Mouse (Mus musculus) limb, embryonic 11.5 days (tissue): ENCODE results near the gene Rnase4. TPM values are rescaled to one million over a fixed set of nuclear protein-coding genes. Genes with fewer than 3 reads are reported as not detected.
"Not testable (repeated sequence)": the region's sequence is repeated elsewhere in the genome, so short reads cannot be mapped to it uniquely, and the experiment has no call there.

Experiments
- ATAC-seq: fragments of 200-750 bp; cut with Nextera tagmentation; 2 replicates; pipeline ENCODE4 v1.8.0; 2017; ENCODE audit warnings: low read depth; ENCODE audit not compliant: insufficient number of reproducible peaks, low FRiP score, low TSS enrichment
- DNase-seq: peaks from one replicate; pipeline ENCODE4 v3.0.0-alpha.2; 2015; ENCODE audit warnings: low spot score
- H3K27ac ChIP-seq: fragments of 300-500 bp; sonication (generic); replicated peaks from 2 replicates; pipeline ENCODE4 v1.5.1; 2014; ENCODE audit warnings: low read depth, mild to moderate bottlenecking, low read length
- H3K27me3 ChIP-seq: fragments of 300-500 bp; sonication (generic); 2 replicates; pipeline ENCODE4 v1.6.1; 2014; ENCODE audit warnings: mild to moderate bottlenecking, low read length, mixed read lengths; ENCODE audit not compliant: control insufficient read depth, insufficient read depth
- H3K36me3 ChIP-seq: fragments of 300-500 bp; sonication (generic); 2 replicates; pipeline ENCODE4 v1.6.1; 2014; ENCODE audit warnings: mild to moderate bottlenecking, low read length, moderate library complexity, mixed read lengths; ENCODE audit not compliant: control insufficient read depth, insufficient read depth
- H3K4me1 ChIP-seq: fragments of 300-500 bp; sonication (generic); 2 replicates; pipeline ENCODE4 v1.6.1; 2014; ENCODE audit warnings: low read length, mixed read lengths; ENCODE audit not compliant: control insufficient read depth, insufficient read depth
- H3K4me2 ChIP-seq: fragments of 300-500 bp; sonication (generic); 2 replicates; pipeline ENCODE4 v1.6.1; 2014; ENCODE audit warnings: low read depth, mild to moderate bottlenecking, moderate library complexity; ENCODE audit not compliant: severe bottlenecking
- H3K4me3 ChIP-seq: fragments of 300-500 bp; sonication (generic); 2 replicates; pipeline ENCODE4 v1.5.1; 2014; ENCODE audit warnings: low read depth, low read length
- H3K9ac ChIP-seq: fragments of 300-500 bp; sonication (generic); 2 replicates; pipeline ENCODE4 v1.6.1; 2014; ENCODE audit warnings: mild to moderate bottlenecking, low read length
- H3K9me3 ChIP-seq: fragments of 300-500 bp; sonication (generic); 2 replicates; pipeline ENCODE4 v1.6.1; 2016; ENCODE audit warnings: low read length; ENCODE audit not compliant: control insufficient read depth
- WGBS: fragments of 180-500 bp; shearing (Covaris S2); extraction: QIAGEN DNeasy Blood & Tissue Kit; methylation state at CpG from one replicate; pipeline ENCODE4 v1.1.7; 2014; 5-methylcytosine and 5-hydroxymethylcytosine counted together
- polyA plus RNA-seq: library from polyadenylated mRNA; unstranded; fragments of >200 nt; fragmentation: Nextera tagmentation; extraction: Ambion mirVana; gene quantifications from 2 replicates; pipeline ENCODE4 v1.2.1, GENCODE M21; 2014

Gene Rnase4
- polyA plus RNA-seq, 1 experiment from 2014 or later: 7.1 TPM

DNA sequence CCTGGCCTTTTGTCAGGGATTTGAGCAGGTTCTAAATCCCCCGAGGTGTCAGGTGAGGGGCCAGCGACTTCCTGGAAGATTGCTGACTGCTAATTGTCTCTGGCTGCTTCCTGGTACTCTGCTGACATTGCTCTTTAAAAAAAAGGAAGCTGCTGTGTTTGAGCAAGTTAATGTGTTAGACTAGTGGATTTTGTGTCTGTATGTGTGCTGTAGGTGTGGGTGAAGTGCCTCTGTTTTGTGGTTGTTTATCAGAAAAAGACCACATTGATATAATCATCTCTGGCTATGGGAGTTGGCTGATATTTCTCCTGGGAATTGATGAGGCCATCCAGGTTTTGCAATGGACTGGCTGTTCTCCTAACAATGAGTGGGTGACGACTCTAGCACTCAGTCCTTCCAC is 2.6 kb downstream of the Rnase4 start:
- DNase-seq (no peak), ATAC-seq (no peak)
- 26% methylated on average over 3 of the region's 3 CpGs for WGBS
- H3K4me2 ChIP-seq: no peak overlapping the region
- H3K27me3 ChIP-seq: no peaks in the 10 kb centered on the region
- no peaks in the 10 kb centered on the region for H3K9me3 ChIP-seq
- H3K4me1 ChIP-seq: no peaks in the 10 kb centered on the region
- no peak overlapping the region for H3K9ac ChIP-seq
- no peaks in the 10 kb centered on the region for H3K36me3 ChIP-seq
- H3K4me3 ChIP-seq: no peak overlapping the region
- H3K27ac ChIP-seq: no peak overlapping the region

DNA sequence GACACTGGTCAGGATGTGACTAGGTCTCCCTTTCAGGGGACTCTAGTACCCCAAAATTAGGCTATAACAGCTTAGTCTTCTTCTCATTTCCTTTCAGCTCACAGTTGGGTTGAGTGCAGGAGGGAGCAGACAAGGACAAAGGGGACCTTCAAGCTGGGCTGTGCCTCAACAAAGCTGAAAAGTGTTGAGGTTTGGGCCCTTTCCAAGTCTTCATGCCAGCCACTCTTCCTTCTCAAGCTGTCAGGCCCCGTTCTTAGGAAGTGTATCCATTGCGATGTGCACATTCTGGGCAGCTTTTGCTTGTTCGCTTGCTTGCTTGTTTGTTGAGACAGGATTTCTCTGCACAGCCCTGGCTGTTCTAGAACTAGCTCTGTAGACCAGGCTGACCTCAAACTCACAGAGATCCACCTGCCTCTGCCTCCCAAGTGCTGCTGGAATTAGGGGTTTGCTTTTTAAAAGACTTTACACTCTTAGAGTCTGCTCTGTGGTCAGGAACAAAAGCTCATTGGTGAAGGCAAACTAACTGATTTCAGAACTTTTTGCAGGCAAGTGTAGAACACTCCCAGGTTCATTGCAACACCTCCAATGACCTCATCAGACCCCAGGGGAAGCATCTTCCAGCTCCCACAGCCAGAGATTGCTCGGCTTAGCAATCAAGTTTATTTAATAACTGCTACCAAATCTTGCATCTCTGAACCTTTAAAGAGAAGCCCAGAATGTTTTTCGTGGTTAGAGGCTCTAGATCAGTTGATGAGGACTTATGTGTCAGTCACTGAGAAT is 3.4 kb downstream of the Rnase4 start:
- 84% methylated on average over 5 of the region's 5 CpGs for WGBS
- ATAC-seq (no peak), DNase-seq (no peak)
- H3K4me1 ChIP-seq: no peaks in the 10 kb centered on the region
- no peaks in the 10 kb centered on the region for H3K9me3 ChIP-seq
- no peak overlapping the region for H3K4me2 ChIP-seq
- H3K27me3 ChIP-seq: no peaks in the 10 kb centered on the region
- no peak overlapping the region for H3K4me3 ChIP-seq
- no peak overlapping the region for H3K9ac ChIP-seq
- no peaks in the 10 kb centered on the region for H3K36me3 ChIP-seq
- H3K27ac ChIP-seq: no peak overlapping the region

DNA sequence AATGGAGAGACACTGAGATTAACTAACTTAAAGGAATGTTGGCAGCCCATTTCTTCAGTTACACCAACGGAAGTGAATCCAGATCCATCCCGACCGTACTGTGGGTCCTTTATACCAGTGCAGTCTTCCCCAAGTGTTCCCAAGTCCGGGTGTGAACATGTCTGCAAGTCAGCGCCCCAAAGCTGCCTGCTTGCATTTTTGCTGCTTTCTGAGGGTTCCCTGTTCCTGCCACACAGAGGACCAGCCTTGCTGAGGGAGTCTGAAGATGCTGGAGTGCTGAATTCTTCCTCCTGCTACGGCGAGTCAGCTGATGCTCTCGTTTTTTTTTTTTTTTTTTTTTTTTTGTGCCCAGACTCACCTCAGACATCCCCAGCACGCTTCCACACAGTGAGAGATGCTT is 4.0 kb downstream of the Rnase4 start:
- WGBS: 70% methylated on average over 8 of the region's 9 CpGs
- H3K36me3 ChIP-seq: no peaks in the 10 kb centered on the region

DNA sequence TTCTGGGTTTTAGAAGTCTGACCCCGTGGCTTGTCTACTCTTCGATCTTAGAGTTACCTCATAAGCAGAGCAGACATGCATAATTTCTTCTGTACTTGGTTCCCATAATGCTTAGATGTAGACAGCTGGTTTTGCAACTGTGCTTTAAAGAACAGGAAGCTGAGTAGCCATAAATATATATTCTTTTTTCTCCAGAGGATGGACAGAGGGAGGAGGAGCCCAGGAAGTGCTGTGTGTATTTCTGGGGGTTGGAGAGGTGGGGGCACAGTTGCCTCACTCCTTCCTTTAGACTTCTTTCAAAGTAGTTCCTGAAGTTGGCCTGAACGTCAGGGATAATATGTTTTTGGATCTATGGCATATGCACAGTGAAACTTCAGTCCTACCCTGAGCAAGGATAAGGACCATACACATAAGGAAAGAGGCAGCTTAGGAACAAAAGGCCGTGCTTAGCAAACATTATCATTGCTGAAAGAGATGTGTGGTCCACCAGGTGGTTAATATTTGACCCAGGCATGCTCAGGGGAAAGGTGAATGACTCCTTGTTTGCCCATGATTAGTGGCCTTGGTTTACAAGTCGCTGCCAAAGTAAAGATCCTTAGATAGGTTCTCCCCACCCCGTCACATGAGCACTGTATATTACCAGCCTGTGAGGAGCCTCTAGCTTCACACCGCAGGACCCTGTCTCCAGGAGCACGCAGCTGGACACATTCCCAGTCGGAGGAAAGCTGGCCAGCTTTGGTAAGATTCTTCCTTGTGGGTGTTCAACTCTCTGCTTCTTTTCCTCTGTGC is 5.1 kb downstream of the Rnase4 start:
- no peak overlapping the region for H3K4me2 ChIP-seq
- H3K9me3 ChIP-seq: no peaks in the 10 kb centered on the region
- no peak overlapping the region for H3K4me3 ChIP-seq
- H3K27me3 ChIP-seq: no peaks in the 10 kb centered on the region
- H3K36me3 ChIP-seq: no peaks in the 10 kb centered on the region
- ATAC-seq (no peak), DNase-seq (no peak)
- 73% methylated on average over 9 of the region's 9 CpGs for WGBS
- H3K4me1 ChIP-seq: no peaks in the 10 kb centered on the region
- no peak overlapping the region for H3K27ac ChIP-seq
- no peak overlapping the region for H3K9ac ChIP-seq

More for the DNA sequence above, 4.0 kb downstream of the Rnase4 start:
- ATAC-seq (no peak), DNase-seq (no peak)
- no peaks in the 10 kb centered on the region for H3K9me3 ChIP-seq
- H3K4me3 ChIP-seq: no peak overlapping the region
- no peaks in the 10 kb centered on the region for H3K27me3 ChIP-seq
- H3K27ac ChIP-seq: no peak overlapping the region
- H3K4me2 ChIP-seq: no peak overlapping the region
- H3K9ac ChIP-seq: no peak overlapping the region
- no peaks in the 10 kb centered on the region for H3K4me1 ChIP-seq

DNA sequence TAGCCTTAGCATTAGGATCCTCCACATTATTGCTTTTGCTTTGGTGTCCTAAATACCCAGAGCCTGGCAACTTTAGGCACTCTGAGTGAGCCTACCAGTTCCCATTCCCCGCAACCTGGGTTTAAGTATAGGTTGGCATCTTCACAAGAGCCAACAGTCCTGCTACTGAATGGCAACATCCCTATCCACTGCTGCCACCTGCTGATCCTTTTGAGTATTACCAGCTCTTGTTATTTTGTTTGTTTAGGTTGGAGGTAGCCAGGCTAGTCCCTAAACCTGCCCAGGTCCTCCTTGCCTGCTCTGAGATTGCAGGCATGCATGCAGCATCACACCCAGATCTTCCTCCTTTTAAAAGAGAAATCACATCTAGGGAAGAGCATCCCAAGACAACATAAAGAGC is 7.4 kb downstream of the Rnase4 start:
- H3K4me1 ChIP-seq, H3K4me2 ChIP-seq, H3K27me3 ChIP-seq, H3K36me3 ChIP-seq, H3K27ac ChIP-seq, H3K9ac ChIP-seq, H3K4me3 ChIP-seq, H3K9me3 ChIP-seq: not testable (repeated sequence)
- WGBS: 36% methylated on average over 1 of the region's 1 CpGs
- peak; percentile 62 for DNase-seq
- peak; percentile 44; the same call in 1 of the 2 replicates for ATAC-seq

DNA sequence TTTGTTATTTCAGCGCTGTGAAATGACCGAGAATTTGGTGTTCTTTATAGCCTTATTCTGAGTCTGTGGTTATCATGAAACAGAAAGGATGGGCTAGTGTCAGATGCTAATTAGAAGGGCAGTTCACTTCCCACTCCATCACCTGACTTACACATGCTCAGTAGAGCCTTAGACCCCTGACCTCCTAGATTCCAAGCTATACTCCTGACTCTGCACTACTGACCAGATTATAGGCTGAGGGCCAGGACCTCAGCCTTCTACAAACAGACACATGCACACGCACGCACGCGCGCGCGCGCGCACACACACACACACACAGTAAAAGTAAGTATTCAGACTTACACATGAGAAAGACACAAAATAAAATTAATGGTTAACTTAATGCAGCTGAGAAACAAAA is 8.0 kb downstream of the Rnase4 start:
- no peaks in the 10 kb centered on the region for H3K4me1 ChIP-seq
- WGBS: 97% methylated on average over 11 of the region's 11 CpGs
- H3K4me2 ChIP-seq: no peak overlapping the region
- no peaks in the 10 kb centered on the region for H3K9me3 ChIP-seq
- H3K9ac ChIP-seq: no peak overlapping the region
- H3K4me3 ChIP-seq: no peak overlapping the region
- no peaks in the 10 kb centered on the region for H3K36me3 ChIP-seq
- no peak for ATAC-seq
- no peak for DNase-seq
- no peaks in the 10 kb centered on the region for H3K27me3 ChIP-seq
- H3K27ac ChIP-seq: no peak overlapping the region

DNA sequence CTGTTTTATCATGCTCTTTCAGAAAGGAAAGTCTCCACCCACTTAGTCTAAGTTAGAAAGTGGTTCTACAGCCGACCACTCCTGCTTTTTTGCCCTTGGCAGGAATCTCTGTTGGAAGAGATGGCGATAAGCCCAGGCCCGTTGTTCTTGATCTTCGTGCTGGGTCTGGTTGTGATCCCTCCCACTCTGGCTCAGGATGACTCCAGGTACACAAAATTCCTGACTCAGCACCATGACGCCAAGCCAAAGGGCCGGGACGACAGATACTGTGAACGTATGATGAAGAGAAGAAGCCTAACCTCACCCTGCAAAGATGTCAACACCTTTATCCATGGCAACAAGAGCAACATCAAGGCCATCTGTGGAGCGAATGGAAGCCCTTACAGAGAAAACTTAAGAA is 10.4 kb downstream of the Rnase4 start:
- H3K4me2 ChIP-seq: no peak overlapping the region
- H3K9me3 ChIP-seq: no peaks in the 10 kb centered on the region
- H3K27ac ChIP-seq: no peak overlapping the region
- DNase-seq (no peak), ATAC-seq (no peak)
- no peaks in the 10 kb centered on the region for H3K36me3 ChIP-seq
- H3K4me3 ChIP-seq: no peak overlapping the region
- 74% methylated on average over 9 of the region's 9 CpGs for WGBS
- no peaks in the 10 kb centered on the region for H3K27me3 ChIP-seq
- H3K4me1 ChIP-seq: no peaks in the 10 kb centered on the region
- no peak overlapping the region for H3K9ac ChIP-seq

DNA sequence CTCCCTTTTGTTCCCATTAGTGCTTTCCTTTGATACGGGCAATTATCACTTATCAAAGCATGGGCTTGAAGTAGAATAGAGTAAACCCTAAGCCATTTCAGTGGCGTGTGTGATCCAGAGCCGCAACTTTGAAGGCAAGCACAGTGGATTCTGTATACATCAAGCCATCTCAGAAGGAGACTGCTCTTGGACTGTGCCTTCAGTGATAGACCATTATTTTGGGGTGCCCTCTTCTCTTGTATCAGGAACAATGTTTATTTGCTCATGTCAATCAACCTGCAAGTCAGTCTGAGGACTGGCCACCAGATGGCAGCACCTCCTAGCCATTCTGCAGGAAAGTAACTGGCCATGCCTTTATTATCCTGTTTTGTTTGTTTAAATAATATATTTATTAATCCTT is 12.3 kb downstream of the Rnase4 start:
- peak; percentile 81 for DNase-seq
- Histone ChIP-seq H3K9me3 (no peaks in the 10 kb centered on the region), H3K36me3 (no peaks in the 10 kb centered on the region), H3K27me3 (no peaks in the 10 kb centered on the region), H3K4me2 (no peak overlapping the region), H3K27ac (no peak overlapping the region), H3K9ac (no peak overlapping the region), H3K4me1 (no peaks in the 10 kb centered on the region), H3K4me3 (no peak overlapping the region)
- WGBS: 67% methylated on average over 3 of the region's 3 CpGs
- no peak for ATAC-seq
